Mouse (Mus musculus) ovary, postnatal 10 days (tissue): Measurements from ENCODE around the gene Bnipl.

Experiments
- DNase-seq: peaks from one replicate; pipeline ENCODE4 v3.0.0; 2022; ENCODE audit warnings: low spot score

Gene Bnipl

DNA sequence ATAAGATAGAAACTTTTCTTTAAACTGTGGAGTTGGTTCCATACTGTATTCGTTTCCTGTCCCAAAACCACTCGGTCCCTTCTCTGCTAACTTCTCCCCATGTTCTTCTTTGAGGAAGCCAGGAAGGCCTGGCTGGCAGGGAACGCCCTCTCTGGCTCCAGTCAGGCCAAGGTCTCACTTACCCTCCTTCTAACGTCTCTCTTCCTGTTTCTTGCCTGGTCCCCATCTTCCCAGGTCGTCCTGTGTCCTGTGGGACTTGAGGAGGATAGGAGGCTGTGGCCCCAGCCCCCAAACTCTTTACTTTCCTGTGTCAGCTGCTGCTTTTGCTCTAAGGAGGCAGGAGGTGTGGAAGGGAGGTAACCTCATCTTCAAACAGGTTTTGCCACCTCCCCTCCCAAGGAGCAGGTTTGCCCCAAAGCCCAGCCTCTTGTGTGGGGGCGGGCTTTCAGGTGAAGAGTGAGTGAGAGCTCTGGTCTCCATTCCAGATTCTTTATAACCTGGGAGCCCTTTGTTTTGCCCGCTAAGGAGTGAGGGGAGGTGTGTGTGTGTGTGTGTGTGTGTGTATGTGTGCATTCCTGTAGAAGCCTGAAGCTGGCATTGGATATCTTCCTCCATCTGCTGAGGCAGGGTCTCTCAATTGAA, at the start of gene Bnipl:
Gene Bnipl, minus strand, starts transcription at position 411 of the 642 bp plus-strand sequence.
- DNase-seq: no peak

DNA sequence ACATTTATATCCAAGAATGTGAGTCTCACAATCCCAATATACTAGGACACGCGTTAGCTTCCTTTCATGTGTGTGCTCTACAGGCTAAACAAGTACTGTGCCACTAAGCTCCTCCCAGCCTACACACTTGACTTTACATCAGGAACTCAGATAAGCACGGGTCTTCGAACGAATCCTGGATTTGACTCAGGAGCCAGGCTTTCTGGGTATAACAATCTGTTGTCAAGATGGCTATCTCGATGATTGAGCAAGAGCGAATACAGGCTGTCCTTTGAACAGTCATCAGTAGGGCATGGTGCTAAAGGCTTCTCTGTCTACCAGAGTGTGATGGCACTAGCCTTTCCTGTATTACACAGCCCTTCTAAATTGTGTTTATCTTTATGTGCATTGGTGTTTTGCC, 47.0 kb upstream of the Bnipl start:
- DNase-seq: no peak

- no peak for DNase-seq
Observed at GRCm38 (mm10) chr3:95296103-95296469, 45.1 kb upstream of the Bnipl start.

GRCm38 (mm10) chr3:95295321-95296102, 44.5 kb upstream of the Bnipl start:
- no peak for DNase-seq

- no peak for DNase-seq
Observed at GRCm38 (mm10) chr3:95294718-95295117, 43.7 kb upstream of the Bnipl start.

GRCm38 (mm10) chr3:95294316-95294715, 43.3 kb upstream of the Bnipl start:
- no peak for DNase-seq

GRCm38 (mm10) chr3:95293537-95293936, 42.5 kb upstream of the Bnipl start:
- DNase-seq: no peak

- DNase-seq: no peak
Observed at GRCm38 (mm10) chr3:95292899-95293298, 41.9 kb upstream of the Bnipl start.

- no peak for DNase-seq
Observed at GRCm38 (mm10) chr3:95291041-95291440, 40.0 kb upstream of the Bnipl start.

DNA sequence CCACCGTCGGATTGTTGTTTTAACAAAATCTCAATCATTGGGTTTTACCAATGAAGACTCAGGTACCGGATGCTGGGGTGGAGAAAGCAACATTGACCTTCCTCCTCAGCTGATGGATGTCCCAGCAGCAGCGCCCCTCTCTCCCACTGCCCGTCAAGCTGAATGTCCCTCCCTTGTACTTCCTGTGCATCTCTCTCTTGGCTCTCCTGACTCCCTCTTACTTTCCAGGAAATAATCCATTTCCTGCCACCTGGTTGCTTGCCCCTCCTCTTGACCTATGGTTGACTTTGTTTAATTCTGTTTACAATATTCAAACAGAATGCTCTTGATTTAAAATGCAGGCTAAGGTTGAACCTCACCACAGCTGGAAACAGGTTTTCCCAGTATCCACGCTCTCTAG, 39.2 kb upstream of the Bnipl start:
- DNase-seq: no peak

- DNase-seq: no peak
Observed at GRCm38 (mm10) chr3:95289419-95289818, 38.4 kb upstream of the Bnipl start.

DNA sequence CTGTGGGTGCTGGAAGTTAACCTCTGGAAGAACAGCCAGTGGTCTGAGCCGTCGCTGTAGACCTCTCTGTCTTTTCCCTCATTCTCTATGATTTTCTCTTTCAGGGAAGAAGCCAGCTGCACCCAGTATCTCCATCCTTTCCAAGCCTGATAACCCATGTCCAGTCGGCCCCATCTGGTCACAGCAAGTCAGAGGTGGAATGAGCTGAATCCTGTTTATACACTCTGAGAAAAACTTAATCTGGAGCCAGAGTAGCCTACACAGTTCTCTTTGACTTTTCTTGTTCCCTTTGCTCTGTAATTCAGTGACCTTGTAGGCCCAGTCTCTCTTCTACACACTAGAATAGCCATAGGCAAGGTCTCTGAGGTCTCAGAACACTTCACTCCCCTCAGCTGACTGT, 36.5 kb upstream of the Bnipl start:
- no peak for DNase-seq

GRCm38 (mm10) chr3:95286510-95286909, 35.5 kb upstream of the Bnipl start:
- no peak for DNase-seq

DNA sequence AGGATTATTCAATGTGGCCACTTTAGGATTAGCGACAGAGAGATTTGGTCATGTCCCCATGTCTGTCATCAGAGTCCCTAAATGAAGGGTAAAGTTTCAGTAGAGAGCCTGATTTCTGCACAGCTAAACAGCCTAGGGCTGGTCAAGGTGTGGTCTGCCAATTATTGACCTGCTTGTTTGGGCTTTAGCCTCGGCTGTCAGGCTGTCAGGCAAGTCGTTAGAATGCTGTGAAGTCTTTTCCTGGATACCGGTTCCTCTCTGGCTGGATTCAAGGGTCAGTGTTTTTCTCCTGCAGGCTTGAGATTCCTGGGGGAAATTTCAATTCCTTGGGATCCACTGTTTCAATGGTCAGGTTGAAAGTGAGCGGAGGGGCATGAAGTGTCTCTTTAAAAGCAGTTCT, 35.0 kb upstream of the Bnipl start:
- DNase-seq: no peak

DNA sequence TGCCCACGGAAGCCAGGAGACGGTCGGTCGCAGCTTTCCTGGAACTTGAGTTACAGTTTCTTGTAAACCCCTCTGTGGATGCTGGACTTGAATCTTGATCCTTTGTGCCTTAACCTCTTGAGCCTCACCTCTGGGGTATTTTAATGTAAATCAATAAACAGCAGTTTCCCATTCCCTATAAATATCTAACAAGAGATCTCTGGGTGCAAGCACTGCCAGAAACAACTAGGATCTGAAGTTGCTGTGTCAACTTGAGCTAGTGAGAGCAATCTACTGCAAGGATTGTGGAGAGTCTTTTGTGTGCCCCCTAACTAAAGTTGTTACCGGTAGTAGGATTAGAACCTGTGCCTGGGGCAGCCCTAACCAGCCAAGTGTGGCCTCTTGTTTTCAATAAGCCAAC, 34.4 kb upstream of the Bnipl start:
- DNase-seq: no peak

DNA sequence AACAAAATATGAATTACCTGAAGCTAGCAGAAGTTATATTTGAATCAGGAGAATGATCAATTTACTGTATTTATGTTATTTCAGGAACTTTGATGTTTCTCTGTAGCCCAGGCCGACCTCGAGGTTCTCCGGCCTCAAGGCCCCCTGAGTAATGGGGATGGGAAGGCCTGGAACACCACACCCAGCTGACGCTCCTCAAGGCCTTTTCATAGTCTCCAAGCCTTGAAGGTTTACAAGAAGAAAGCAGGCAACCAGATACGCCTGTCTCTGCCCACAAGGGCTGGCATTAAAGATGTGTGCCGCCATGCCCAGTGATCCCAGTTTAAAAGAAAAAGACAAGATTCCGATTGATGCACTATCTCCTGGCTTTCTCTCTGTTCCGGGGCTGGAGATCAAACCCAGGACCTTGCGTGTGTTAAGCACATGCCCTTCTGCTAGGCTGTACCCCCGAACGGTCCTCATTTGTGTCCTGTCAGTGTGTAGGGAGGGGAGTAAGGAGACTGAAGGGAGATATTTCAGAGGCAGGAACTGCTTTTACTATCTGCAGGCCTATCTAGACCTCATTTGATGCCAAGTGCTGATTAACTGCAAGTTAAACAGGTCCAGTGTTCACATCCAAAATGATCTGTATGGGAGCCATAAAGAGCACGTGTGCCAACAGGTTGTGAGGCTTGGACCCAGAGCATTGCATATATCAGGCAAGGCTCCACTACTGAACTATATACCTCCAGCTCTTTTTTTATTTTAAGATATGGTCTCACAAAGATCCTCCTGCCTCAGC, 33.7 kb upstream of the Bnipl start:
- DNase-seq: no peak

DNA sequence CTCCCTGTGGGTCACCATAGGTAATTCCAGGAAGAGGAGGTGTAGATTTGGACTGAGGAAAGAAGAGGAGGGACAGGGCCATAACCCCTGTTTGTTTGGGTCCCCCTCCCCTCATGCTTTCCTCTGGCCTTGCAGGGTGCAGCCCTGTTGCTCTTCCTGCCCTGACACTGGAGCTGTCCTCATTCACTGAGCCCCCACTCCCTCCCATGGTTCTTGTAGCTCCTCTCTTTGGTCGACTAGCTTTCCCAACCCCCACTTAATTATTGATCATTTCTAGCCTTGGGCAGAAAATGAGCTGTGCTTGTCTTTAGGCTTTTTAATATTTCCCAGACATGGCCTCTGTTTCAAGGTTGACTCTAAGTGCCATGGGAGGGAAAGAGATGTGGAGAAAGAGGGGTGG, 33.1 kb upstream of the Bnipl start:
- DNase-seq: no peak

- DNase-seq: no peak
Observed at GRCm38 (mm10) chr3:95283589-95283941, 32.6 kb upstream of the Bnipl start.

DNA sequence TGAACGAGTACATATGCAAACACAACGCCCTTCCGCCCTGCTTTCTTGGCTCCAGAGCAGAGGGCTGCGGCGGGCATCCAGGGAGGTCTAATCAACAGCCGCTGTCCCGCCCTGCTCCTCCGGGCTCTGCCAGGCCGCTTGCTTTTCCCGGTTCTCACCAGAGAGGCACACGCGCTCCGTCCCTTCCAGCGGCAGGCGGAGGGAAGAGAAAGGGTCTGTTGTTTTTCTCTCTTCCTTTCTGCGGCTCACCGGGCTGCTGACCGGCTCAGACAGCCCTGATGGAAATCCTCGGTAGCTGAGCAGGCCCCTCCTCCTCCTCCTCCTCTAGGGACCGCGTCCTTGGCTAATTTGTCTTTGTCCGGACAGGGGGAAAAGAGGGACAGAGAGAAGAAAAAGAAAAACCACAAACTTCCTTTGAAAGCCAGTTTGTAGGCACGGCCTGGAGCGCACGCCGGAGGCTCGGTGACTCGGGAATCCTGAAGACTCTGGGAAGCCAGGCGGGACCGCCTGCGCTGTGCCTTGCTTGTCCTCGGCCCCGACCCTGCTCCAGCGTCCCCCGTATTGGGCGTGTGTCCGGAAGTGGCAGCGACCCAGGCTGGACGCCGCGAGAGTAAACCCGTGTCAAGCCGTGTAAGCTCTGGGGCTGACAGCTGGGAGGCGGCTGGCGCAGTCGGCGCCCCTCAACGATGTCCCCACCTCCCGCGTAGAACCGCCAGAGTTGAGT, 32.0 kb upstream of the Bnipl start:
- DNase-seq: peak; percentile 57

- DNase-seq: peak; percentile 21
Observed at GRCm38 (mm10) chr3:95282381-95282864, 31.4 kb upstream of the Bnipl start.

DNA sequence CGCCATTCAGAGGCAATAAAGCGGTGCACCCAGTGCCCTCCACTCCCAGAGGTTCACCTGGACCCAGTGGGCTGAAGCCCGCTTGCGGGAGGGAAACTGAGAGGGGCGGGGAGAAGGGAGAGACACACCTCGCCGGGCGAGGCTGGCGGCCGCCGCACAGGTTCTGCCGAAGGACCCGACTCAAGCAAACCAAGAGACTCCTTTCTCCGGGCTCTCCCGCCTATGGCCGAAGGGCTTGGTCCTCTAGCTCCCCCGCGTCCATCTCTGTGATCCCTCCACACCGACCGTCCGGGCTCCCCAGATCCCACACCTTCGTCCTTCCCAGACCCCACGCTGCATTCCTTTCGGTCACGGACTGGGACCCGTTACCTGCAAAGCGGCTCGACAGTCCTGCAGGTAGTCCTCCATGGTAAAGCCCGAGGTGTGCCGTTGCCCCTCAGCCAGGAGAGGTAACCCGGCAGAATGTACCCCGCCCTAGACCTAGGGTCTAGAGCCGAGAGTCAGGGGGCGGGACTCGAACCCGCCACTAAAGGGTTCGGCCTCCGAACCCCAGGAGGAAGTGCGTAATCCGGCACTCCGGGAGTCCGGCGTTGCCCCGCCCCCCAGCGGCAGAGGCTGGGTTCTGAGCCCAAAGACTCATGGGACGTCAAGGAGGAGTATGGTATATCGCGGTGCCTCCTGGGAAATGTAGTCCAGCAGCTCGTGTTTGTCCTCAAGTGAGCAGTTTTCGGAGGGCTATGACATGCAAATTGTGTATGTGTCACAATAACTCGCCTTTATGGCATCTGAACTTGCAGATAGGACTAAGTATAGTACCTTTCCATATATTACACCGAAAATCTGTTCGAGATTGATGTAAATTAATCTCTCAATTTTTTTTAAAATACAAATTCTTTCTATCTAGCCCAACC, 30.5 kb upstream of the Bnipl start, which contains the start of the genes Mindy1 and Prune1:
Gene Mindy1, plus strand, starts transcription at position 130 of the 911 bp plus-strand sequence.
Gene Prune1, minus strand, starts transcription at position 861 of the 911 bp plus-strand sequence.
- DNase-seq: peak; percentile 91
